Mouse (Mus musculus) cerebellum, postnatal 4 days (tissue): ENCODE measurements around the gene Abcc2.

Experiments used
- DNase-seq, 2 experiments: peaks; one replicate each; pipeline ENCODE4 v3.0.0; 2022; ENCODE audit warnings: low spot score in 2 of 2, mixed read lengths in 1 of 2

Gene Abcc2

DNA sequence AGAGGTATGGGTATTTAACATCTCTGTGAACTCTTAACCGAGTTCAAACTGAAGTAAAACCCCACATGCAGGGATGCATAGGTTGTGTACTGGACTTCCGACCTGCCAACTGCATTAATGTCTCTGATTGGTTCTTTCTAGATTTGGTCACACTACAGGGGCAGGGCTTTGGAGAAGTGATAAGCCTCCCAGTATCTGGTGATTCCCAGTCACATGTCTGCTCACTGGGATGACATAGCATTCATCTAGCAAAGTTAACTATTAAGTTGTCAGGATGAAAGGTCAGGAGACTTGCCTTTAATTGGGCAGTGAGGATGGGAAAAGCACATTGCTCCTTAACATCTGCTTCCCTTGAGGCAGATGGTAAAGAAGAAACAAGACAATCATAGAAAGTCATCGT is at the start of gene Abcc2:
Gene Abcc2, plus strand, starts transcription at position 213 of the 400 bp plus-strand sequence.
- no peak for DNase-seq

DNA sequence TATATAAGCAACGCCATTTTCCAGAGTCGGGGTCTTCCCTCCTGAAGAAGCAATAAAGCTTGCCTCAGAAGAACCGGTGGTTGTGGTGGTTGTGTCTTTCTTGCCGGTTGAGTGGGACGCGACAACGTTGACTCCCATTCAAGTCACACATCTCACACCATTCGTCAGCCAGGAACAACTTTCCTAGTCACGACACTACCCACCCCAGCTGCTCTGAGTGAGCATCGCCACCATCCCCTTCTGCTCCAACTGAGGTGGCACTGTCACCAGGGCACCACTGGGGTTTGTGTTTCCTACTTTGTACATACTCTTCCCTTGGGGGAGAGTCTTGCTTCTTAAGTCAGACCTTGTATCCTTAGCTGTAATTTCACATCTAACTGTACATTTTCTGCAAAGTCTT is 43.6 kb upstream of the Abcc2 start:
- DNase-seq: no peak

DNA sequence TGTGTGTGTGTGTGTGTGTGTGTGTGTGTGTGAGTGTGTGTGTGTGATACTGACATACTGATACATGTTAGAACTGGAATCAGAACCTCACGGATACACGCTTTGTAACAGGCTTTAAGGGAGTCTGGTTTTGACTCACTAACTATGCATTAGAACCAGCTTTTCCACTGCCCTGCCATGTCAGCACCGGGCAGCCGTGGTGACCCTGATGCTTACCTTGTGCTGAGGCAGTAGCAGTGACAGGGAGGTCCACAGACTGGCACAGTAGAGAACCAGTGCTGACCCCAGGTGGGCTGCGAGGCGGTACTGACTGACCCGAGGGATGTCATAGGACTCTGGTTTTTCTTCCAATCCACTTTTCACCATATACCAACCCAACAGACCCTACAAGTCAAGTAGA is 38.6 kb upstream of the Abcc2 start:
- no peak for DNase-seq

DNA sequence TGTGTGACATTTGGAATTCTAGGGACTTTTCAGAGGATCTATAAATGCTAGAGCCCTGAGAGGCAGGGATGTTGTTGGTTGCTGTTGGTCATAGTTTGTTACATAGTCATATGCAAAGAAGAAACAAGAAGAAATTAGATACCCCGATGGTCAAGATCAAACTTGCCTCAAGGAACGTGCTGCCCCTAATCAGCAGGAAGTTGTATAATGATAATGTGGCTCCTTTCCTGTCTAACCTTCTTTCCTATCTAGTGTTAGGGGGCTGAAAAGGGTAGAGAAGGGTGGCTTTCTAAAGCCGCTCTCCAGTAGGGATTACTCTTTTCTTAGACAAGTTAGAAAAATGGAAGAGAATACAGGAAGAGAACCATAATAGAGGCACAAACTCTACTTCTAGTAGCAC is 36.3 kb upstream of the Abcc2 start:
- no peak for DNase-seq

DNA sequence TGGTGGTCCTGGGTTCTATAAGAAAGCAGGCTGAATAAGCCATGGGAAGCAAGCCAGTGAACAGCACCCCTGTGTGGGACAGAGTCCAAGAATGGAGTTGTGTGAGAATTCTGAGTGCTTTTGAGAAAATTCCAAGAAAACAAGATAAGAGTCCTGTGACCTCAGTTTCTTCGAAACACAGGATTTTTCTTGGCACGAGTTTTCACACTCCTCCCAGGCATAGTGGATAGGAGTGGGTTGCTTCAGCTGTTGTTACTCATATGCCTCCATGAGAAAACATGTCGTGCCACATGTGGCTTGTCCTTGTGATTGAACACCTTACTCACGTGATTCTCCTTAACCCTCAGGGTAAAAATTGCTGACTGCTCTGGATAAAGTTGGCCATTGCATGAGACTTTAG is 34.1 kb upstream of the Abcc2 start:
- DNase-seq: no peak

DNA sequence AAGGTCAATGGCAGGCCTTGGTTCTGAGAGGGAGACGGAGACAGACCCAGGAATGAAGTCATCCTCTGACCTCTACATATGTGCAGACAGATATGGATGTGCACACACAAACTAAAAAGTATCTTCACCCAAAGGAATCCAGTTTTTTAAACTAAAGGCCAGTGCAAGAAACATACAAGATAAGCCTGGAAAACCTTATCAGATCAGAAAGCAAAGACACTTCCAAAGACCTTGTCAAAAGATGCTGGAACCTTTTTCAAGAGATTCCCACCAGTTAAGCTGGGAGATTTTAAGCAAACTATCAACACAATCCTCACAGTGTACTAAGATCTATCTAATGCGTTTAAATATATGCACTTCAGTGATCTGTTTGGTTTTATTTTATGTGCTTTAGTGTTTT is 32.0 kb upstream of the Abcc2 start:
- no peak for DNase-seq

DNA sequence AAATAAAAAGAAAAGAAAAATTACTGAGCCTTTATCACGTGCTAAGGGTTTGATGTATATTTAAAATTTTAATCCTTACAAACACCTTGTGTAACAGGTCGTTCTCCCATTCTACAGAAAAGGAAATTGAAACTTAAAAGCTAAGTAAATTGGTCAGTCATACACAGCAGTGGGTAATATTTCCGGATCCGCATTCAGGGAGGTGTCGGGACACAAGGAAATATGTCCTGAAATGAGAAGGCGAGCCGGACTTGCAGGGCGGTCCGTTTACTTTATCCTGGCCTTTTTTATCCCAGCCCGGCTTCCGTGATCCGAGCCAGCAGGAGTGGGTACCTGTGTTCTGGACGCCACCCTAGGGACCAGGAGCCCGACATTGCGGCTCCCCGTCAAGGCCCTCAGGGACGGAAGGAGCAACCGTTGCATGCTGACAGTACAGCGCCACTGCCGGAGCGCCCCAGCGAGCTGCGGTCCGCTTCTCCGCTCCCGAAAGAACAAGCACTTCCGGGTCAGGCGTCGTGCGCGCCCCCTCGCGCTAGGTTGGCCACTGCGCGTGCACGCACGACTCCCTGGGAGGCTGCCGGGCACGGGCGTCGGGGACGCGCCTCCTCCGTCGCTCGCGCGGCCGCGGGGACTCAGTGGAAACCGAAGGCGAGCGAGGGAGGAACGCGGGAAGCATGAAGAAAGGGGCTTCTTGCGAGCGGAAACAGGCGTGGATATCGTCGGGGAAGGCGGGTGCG is 29.3 kb upstream of the Abcc2 start, which contains the start of the genes Cutc and Cox15:
Gene Cutc, plus strand, starts transcription at position 508 of the 737 bp plus-strand sequence.
Gene Cox15, minus strand, starts transcription at position 512 of the 737 bp plus-strand sequence.
- peak; percentile 93 to 98 for DNase-seq

DNA sequence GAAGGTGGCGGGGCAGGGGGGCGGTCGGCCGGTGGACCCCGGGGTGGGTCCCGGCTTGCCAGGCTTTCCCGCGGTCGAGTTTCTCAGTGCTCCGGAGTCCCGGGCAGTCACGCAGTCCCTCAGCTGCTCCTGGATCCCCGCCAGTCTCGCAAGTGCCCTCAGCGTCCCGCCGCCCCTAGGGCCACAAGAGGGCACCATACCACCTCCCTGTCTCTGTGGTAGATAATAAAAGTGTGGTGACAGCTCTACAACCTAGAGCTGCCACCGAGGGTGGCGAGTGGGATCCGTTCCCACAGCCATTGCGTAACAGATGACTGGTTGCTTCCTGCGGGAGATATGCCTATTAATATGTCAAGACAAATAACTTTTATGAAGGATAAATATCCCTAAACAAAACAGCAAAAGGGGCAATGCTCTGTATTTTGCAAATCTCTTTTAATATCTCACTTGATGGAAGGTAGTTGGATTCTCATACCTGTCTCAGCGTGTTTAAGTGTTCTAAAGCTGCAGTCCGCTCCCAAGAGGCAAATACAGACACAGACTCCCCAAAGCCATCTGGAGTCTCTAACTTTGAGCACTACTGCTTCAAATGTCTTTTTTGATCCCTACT is 28.7 kb upstream of the Abcc2 start:
- DNase-seq: peak; percentile 70 to 90

DNA sequence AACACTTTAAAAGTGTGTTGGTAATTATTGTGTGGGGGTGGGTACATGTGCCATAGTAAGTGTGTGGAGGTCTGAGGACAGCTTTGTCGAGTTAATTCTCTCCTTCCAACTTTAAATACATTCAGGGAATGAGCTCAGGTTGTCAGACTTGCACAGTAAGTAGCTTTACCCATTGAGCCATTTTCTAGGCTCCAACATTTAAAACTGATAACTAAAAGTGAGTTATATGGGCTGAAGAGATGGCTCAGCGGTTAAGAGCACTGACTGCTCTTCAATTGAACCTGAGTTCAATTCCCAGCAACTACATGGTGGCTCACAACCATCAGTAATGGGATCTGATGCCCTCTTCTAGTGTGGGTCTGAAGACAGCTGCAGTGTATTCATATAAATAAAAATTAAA is 27.8 kb upstream of the Abcc2 start:
- no peak for DNase-seq

DNA sequence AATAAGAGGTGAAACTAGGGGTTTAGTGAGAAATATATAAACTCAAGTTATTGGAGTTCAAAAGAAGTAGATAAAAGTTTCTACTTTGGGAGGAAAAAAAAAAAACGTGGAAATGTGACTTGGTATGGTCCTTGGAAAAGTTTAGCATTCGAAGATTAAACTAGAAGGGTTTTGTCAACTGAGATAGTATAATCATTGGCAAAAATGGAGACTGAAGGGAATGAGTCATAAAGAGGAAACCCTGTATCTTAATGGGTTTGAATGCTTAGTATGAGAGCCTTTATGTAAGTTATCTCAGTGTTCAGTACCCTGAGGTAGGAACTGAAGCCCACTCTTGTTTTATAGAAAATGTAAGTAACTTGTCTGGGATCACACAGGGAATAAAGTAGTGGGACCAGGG is 27.1 kb upstream of the Abcc2 start:
- DNase-seq: no peak

DNA sequence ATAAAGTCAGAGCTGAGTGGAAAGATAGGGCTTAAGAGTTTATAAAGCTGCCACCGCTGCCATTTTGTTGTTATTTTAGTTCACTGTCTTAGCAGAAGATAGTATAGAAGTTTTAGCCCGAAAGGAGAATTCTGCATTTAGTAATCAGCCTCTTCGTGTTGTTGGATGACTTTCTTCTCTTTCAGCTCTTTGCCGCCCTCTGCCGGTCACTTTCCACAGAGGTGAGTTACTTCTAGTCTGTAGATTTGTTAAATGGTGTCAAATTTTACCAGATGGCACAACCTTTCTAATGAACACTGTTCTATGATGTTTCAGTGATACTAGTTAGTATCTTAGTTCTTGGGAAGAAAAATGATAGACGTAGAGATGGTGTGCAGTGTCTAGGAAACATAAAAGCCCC is 21.5 kb upstream of the Abcc2 start:
- peak; percentile 45 to 65 for DNase-seq

DNA sequence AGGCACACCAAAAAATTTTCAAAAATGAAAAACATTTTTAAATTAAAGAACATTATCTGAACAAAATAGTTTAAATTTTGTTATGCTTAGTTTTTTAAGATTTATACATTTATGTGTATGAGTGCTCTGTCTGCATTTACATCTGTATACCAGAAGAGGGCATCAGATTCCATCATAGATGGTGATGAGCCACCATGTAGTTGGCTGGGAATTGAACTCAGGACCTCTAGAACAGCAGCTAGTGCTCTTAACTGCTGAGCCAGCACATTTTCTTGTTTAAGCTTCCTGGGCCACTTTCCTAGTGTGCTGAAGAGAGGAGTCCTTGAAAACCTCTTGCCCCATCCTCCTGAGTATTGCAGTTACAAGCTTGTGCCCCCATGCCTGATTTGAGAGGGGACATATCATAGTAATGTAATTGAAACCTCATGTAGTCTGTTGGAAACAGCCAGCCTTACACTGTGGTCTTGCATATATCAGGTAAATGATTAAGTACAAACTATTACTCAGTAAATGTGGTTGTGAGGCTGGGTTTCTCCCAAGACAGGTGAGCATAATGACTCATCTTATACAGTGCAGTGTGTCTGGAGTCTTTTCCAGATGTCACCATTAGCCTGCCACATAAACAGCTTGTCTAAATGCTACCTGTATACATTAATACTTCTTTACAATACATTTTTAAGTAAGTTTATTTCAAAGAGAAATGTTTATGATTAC is 20.3 kb upstream of the Abcc2 start:
- DNase-seq: no peak

DNA sequence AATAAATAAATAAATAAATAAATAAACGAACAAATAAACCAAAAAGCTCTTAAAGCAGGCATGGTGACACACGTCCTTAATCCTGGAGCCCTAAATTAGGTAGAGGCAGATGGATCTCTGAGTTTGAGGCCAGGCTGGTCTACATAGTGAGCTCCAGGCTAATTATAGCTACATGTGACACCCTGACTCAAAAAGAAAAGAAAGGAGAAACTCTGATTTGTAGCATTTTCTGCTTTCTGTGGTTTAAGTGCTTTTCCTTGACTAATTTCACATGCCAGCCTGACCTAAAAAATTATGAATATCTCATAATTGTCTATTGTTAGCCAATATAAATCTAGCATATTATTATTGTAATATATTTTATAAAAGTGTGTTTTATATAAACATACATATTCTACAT is 19.6 kb upstream of the Abcc2 start:
- no peak for DNase-seq

DNA sequence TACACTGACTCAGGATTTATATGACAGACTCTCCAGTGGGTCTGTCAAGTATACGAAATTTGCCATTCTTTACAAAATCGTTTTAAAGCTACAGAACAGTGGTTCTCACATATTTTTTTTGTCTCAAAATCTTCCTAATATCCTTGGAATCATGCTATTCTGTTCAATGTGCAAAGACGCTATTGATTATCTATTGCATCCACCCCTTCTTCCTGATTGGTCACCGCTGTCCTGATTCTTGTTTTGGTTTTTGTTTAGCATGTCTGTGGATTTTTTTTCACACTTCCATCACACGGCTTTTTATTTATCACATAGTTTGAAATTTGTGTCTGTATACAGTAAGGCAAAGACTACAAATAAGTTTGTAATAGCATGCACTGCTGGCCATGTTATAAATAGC is 15.5 kb upstream of the Abcc2 start:
- no peak for DNase-seq

DNA sequence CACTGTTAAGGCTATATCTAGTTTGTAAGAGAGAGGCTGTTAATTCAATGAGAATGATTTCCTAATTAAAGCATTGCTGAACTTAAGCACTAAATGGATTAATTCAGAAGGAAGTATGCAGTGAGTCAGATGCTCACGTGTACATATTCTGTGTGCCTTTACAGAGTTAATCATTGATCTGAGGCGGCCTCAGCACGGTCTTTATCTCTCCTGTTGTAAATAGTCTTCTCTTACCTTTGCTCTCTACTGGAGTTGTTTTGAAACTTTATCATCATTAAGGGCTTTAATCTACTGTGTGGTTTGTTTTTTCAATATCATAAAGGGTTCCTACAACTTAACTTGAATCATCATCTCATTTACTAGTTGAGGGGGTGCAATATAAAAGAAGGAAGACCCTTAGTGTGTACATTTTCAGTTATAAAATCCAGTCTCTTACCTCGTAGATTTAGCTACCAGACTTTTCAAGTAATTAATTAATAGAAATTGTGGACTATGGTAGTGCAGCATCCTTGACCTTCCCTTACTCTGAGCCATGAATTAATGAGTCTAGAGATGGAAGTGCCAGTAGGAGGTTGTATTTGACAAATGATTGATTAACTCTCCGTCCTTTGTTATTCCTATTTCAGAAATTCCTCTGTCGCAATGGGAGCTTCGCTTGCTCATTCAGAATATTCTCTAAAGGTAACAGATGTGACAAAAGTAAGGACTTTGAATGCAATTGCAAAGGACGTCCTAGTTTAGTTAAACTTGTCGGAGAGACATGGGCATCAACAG is 14.3 kb upstream of the Abcc2 start:
- DNase-seq: no peak

DNA sequence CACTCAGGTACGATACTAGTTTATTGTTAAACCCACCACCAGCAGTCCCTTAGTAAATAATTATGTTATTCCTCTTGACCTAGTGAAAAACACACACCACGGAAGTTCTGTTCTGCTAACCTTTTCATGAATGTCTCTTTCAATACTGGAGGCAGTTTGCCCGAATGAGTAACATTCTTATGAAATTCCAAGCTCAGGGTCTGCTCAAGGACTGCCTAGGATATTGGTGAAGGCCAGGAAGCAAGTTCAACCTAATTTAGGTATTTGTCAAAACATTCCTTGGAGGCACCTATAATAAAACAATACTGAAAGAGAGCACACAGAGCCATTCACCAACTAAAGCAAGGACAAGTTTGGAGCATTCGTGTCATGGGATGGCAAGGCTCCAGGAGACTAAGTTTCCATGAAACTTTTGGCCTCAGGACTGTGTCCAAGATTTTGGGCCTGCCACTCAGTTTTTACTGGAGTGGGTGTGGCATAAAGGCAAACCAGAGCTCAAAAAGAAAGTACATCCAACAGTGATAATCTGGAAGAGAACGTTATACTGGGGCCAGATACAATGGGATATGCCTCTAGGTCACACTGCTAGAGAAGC is 12.5 kb upstream of the Abcc2 start:
- DNase-seq: no peak

DNA sequence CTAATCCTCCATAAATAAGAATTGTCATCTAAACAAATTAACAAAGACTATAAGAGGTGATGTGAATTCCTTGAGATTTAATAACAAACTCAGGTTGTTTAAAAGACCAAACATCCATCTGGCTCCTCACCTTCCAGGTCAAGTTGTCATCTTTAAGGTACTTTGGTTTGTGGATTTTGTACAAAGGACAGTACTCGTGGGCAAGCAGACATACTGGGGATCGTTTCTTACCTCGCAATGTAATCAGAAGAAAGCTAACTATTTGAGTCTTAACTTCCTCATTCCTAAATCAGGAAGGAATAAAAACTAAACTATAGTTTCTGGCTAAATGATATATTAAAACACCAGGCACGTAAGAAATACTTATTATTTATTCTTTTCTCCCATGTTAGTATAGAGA is 11.4 kb upstream of the Abcc2 start:
- DNase-seq: no peak

DNA sequence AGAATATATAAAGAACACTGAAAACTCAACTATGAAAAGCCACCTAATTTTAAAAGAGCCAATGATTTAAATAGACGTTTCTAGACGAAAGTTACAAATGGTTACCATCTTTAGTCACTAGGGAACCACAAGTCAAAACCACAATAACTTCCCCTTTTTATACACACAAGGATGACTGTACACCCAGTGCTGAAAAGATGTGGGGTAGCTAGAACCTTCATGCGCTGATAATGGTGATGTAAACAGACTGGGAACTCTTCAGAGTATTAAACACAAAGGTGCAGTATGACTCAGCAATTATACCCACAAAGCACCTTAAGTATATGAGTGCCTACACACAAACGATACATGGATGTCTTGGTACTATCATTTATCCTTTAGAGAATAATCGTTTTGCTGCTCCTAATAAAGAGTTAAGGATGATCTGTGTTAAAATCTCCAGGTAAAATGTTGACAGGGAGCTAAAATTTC is 10.5 kb upstream of the Abcc2 start:
- no peak for DNase-seq

DNA sequence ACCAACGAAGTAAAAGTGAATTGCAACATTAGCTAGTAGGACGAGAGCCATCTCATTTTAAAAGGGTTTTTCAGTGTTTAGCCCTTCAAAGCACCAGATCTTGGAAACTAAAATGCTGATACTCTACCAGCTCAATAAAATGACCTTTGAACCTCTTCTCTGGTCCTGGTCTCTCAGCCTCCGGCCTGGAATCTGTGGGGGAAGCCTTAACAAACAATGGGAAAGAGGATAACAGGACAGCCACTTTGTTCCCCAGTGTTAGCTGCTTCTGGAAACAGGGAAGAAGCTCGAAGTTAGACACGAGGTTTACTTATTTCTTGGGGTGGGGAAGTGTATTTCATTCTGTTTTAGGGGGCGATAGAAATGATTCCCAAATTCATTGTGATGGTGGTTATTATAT is 9.7 kb upstream of the Abcc2 start:
- DNase-seq: no peak

DNA sequence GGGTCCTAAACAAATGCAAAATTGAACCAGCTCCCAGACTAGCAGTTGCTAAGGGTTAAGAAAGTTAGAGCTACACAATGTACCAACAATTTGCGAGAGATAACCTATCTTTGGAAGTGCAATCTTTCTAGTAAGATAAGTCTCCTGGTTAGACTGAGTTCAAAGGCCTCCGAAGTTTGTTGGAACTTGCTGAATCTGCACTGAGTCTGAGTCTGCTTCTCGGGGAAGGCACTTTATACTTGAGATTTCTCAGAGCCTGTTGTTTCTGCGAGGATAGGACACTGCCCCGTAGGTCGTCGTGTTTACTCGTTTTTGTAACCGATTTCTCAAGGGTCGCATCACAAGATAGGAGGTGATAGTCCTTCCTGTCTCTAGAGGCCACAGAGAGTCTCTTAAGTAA is 6.6 kb upstream of the Abcc2 start:
- no peak for DNase-seq

DNA sequence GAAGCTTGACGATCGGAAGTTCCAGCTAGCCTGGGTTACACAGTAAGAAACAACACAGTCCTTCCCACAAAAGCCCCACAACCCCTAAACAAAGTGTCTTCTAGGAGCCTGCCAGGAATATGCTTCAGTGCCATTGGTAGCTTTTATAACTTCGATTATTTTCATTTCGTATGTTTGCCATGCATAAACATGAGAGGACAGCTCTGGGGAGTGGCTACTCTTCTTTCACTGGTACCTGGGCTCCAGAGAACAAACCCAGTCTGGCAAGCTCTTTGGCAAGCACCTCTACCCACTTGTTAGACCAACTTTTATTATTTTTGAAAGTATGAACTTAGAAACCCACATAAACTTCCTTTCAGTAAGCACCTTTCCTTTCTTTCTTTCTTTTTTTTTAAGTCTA is 5.4 kb upstream of the Abcc2 start:
- DNase-seq: no peak

DNA sequence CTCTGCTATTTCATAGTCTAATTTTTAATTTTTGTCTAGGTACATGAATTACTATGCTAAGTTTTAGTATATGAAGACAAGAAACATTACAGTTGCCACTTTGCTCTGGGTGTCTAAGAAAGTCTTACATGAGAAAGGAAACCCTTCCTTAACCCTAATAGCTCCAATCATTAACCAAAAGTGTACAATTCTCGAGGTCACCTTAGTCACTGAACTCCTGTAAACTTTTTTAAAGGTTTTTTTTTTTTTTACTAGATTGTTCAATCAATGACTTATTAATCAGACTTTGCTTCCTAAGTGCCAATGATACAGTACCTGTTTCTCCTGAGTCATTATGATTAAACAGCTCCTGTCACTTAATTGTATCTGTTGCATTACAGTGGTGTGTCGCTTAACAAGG is 4.7 kb upstream of the Abcc2 start:
- no peak for DNase-seq
